Mouse (Mus musculus): Measurements from ENCODE around the gene Rgs14. TPM values are rescaled to one million over a fixed set of nuclear protein-coding genes. Genes with fewer than 3 reads are reported as not detected.

Rgs14 gene
- total and polyA plus RNA-seq, 2 experiments = 0.28 to 0.70 TPM

DNA sequence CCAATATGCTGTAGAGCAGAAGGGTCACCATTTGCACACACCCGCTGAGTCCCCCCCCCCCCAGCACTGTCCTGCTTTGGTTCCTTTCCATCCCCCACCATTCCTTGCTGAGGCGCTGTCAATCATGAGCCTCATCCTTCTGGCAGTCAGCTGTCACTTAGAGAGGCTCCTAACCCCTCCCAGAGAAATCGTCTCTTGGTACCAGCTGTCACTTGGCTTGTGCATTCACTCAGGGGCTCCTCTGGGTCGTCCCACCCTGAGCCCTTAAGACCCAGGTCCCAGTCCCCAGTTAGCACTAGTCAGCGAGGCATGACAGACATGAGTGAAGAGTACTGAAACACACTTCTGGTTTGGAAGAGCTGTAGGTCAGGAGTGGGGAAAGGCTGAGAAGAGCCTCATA lies 2.2 kb downstream of the Rgs14 start:
- no peak overlapping the region for H3K4me3 ChIP-seq (ENCODE audit: insufficient read depth, low read depth, low read length)
- no peak for DNase-seq (ENCODE audit: extremely low read depth, low read depth, low spot score)
- H3K79me2 ChIP-seq (ENCODE audit: control insufficient read depth, insufficient read depth, low read length) = no peaks in the 10 kb centered on the region
- H3K27me3 ChIP-seq (ENCODE audit: control insufficient read depth, insufficient read depth, low read length) = no peaks in the 10 kb centered on the region
- TF ChIP-seq POLR2A (IDR thresholded peaks at IDR 0.05; ENCODE audit: extremely low read depth, insufficient read depth, low read length) (no peak), CTCF (IDR thresholded peaks at IDR 0.05; ENCODE audit: low read depth, low read length) (no peak)
- H3K27ac ChIP-seq (replicated peaks; ENCODE audit: insufficient read depth, low read depth, low read length) = no peak overlapping the region
- H3K4me1 ChIP-seq (ENCODE audit: control insufficient read depth, insufficient read depth, low read length) = peaks cover 4% of the 10 kb centered on the region; the same call in 1 of the 2 replicates
- H3K9ac ChIP-seq (ENCODE audit: low read depth, low read length) = no peak overlapping the region
- no peaks in the 10 kb centered on the region for H3K36me3 ChIP-seq (ENCODE audit: control insufficient read depth, insufficient read depth, low read length)
- WGBS = 86% methylated on average over 5 of the region's 5 CpGs

DNA sequence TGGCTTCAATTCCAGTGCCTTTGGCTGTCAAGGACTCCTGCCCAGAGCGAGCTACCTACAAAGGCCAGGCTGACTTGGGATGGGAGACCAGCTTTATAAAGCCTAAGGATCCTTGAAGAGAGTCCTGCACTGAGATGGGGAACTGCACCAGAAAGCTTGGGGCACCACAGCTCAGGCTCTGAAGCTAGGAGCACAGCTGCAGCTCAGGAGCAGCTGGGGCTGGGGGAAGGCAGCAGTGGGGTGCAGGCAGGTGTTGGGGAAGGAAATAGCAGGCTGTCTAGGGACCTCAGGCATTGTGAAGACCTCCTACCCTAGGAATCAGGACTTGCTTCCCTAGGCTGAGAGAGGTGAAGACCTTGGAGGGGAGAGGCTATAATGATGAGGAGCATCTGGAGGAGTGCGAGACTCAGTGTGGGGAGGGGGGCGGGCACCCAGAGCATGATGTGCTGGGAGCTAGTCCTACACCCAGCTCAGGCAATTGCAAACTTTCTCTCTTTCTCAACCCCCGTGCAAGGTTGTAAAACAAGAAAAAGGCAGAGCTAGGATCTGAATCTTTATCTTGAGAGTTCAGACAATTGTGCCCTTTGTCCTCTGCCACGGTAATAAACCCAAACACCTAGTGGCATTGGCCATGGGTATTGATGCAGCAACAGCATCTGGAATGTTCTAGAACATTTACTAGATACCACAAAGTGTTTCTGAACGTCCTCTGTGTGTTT lies 4.8 kb downstream of the Rgs14 start:
- H3K27me3 ChIP-seq (ENCODE audit: control insufficient read depth, insufficient read depth, low read length) = no peaks in the 10 kb centered on the region
- DNase-seq (ENCODE audit: extremely low read depth, low read depth, low spot score) = no peak
- no peak overlapping the region for H3K27ac ChIP-seq (replicated peaks; ENCODE audit: insufficient read depth, low read depth, low read length)
- no peak overlapping the region for H3K4me3 ChIP-seq (ENCODE audit: insufficient read depth, low read depth, low read length)
- H3K36me3 ChIP-seq (ENCODE audit: control insufficient read depth, insufficient read depth, low read length) = no peaks in the 10 kb centered on the region
- H3K79me2 ChIP-seq (ENCODE audit: control insufficient read depth, insufficient read depth, low read length) = no peaks in the 10 kb centered on the region
- peaks cover 4% of the 10 kb centered on the region; the same call in 1 of the 2 replicates for H3K4me1 ChIP-seq (ENCODE audit: control insufficient read depth, insufficient read depth, low read length)
- WGBS = 76% methylated on average over 6 of the region's 6 CpGs
- no peak for TF ChIP-seq CTCF (IDR thresholded peaks at IDR 0.05; ENCODE audit: low read depth, low read length)
- TF ChIP-seq POLR2A (IDR thresholded peaks at IDR 0.05; ENCODE audit: extremely low read depth, insufficient read depth, low read length) = no peak
- H3K9ac ChIP-seq (ENCODE audit: low read depth, low read length) = no peak overlapping the region

DNA sequence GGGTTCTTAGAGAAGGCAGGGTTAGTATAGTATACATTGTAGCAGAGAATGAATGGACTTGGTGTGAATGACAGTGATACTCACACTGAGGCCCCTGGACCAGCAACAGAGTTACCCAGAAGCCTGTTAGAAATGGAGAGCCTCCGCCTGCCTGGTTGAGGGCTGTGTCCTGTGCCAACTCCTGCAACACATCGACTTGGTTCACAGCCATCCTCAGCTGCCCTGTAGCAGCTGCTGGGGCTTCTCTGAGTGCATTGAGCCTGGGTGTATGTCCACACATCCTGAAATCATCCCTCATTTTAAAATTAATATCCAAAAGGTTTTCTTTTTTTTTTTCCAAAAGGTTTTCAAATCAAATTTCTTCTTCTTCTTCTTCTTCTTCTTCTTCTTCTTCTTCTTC lies 6.3 kb downstream of the Rgs14 start:
- Histone ChIP-seq H3K27ac (replicated peaks; ENCODE audit: insufficient read depth, low read depth, low read length) (no peak overlapping the region), H3K4me1 (ENCODE audit: control insufficient read depth, insufficient read depth, low read length) (peaks cover 3% of the 10 kb centered on the region; the same call in 1 of the 2 replicates), H3K9ac (ENCODE audit: low read depth, low read length) (no peak overlapping the region), H3K79me2 (ENCODE audit: control insufficient read depth, insufficient read depth, low read length) (no peaks in the 10 kb centered on the region), H3K4me3 (ENCODE audit: insufficient read depth, low read depth, low read length) (no peak overlapping the region), H3K27me3 (ENCODE audit: control insufficient read depth, insufficient read depth, low read length) (no peaks in the 10 kb centered on the region), H3K36me3 (ENCODE audit: control insufficient read depth, insufficient read depth, low read length) (no peaks in the 10 kb centered on the region)
- TF ChIP-seq POLR2A (IDR thresholded peaks at IDR 0.05; ENCODE audit: extremely low read depth, insufficient read depth, low read length) (no peak), CTCF (IDR thresholded peaks at IDR 0.05; ENCODE audit: low read depth, low read length) (no peak)
- 29% methylated on average over 2 of the region's 2 CpGs for WGBS
- DNase-seq (ENCODE audit: extremely low read depth, low read depth, low spot score) = peak; percentile 31

DNA sequence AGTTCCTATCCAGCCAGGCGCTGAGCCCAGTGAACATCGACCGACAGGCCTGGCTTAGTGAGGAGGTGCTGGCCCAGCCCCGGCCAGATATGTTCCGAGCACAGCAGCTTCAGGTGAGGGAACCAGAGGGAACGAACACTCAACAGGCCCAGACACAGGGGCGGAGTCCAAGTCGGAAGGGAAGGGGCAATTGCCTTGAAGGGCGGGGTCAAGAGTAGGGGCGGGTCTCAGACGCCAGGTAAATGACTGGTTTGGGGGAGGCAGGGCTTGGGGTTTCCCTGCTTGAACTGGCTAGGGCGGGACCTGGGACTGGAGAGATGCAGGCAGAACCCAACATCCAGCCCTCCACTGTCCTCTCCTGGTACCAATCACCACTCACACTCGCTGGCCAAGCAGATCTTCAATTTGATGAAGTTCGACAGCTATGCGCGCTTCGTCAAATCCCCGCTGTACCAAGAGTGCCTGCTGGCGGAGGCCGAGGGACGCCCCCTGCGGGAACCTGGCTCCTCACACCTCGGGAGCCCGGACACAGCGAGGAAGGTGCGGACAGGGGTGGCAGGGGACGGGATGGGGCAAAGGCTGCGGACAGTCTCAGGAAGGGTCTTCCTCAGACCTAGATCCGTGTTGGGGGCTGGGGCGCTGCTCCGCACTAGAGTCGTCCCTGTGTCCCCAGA lies 9.5 kb downstream of the Rgs14 start:
- Histone ChIP-seq H3K9ac (ENCODE audit: low read depth, low read length) (no peak overlapping the region), H3K27me3 (ENCODE audit: control insufficient read depth, insufficient read depth, low read length) (no peaks in the 10 kb centered on the region), H3K27ac (replicated peaks; ENCODE audit: insufficient read depth, low read depth, low read length) (no peak overlapping the region), H3K79me2 (ENCODE audit: control insufficient read depth, insufficient read depth, low read length) (no peaks in the 10 kb centered on the region), H3K4me1 (ENCODE audit: control insufficient read depth, insufficient read depth, low read length) (peaks cover 3% of the 10 kb centered on the region; the same call in 1 of the 2 replicates), H3K36me3 (ENCODE audit: control insufficient read depth, insufficient read depth, low read length) (no peaks in the 10 kb centered on the region), H3K4me3 (ENCODE audit: insufficient read depth, low read depth, low read length) (no peak overlapping the region)
- no peak for TF ChIP-seq POLR2A (IDR thresholded peaks at IDR 0.05; ENCODE audit: extremely low read depth, insufficient read depth, low read length)
- no peak for TF ChIP-seq CTCF (IDR thresholded peaks at IDR 0.05; ENCODE audit: low read depth, low read length)
- DNase-seq (ENCODE audit: extremely low read depth, low read depth, low spot score) = no peak
- 53% methylated on average over 32 of the region's 32 CpGs for WGBS

DNA sequence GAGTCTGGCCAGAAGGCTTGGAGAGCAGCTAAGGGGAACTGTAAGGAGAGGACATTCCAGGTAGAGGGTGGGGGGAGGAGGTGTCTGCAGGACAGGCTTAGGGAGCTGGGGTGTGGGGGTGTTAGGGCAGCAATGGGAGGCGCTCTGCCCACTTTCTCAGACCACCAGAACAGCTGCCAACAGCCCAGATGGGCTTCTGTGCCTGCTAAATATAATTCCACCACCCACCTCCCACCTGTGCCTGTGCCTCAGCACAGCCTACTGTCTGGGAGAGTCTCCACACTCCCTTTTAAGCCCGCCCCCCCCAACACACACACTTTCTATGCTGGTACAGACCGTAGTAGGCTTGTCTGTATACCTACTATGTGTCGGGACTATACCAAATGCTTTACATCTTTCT lies 12.3 kb downstream of the Rgs14 start:
- Histone ChIP-seq H3K79me2 (ENCODE audit: control insufficient read depth, insufficient read depth, low read length) (no peaks in the 10 kb centered on the region), H3K4me1 (ENCODE audit: control insufficient read depth, insufficient read depth, low read length) (no peaks in the 10 kb centered on the region), H3K27ac (replicated peaks; ENCODE audit: insufficient read depth, low read depth, low read length) (no peak overlapping the region), H3K4me3 (ENCODE audit: insufficient read depth, low read depth, low read length) (no peak overlapping the region), H3K9ac (ENCODE audit: low read depth, low read length) (no peak overlapping the region), H3K27me3 (ENCODE audit: control insufficient read depth, insufficient read depth, low read length) (no peaks in the 10 kb centered on the region), H3K36me3 (ENCODE audit: control insufficient read depth, insufficient read depth, low read length) (no peaks in the 10 kb centered on the region)
- 93% methylated on average over 4 of the region's 4 CpGs for WGBS
- no peak for TF ChIP-seq CTCF (IDR thresholded peaks at IDR 0.05; ENCODE audit: low read depth, low read length)
- TF ChIP-seq POLR2A (IDR thresholded peaks at IDR 0.05; ENCODE audit: extremely low read depth, insufficient read depth, low read length) = no peak
- DNase-seq (ENCODE audit: extremely low read depth, low read depth, low spot score) = no peak

DNA sequence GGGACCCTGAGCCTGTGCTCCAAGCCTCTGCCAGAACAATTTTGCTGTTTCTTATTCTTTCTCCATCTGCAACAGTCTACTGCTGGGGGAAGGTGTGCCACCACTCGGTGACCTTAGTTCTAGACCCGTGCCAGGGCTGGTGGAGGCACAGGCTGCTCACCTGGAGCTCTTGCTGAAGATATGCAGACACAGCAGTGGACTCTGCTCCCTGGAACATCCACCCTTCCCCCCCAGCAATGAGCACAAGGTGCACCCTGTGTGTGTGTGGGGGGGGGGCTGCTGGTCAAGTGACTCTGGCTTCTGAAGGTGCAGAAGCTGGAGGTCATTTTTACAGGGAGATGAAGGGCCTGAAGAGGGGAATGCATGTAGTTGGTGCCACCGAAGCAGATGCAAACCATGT lies 21.1 kb downstream of the Rgs14 start:
- 26% methylated on average over 3 of the region's 3 CpGs for WGBS
- TF ChIP-seq CTCF (IDR thresholded peaks at IDR 0.05; ENCODE audit: low read depth, low read length) (no peak), POLR2A (IDR thresholded peaks at IDR 0.05; ENCODE audit: extremely low read depth, insufficient read depth, low read length) (no peak)

More for the DNA sequence above, 21.1 kb downstream of the Rgs14 start:
- Histone ChIP-seq H3K9ac (ENCODE audit: low read depth, low read length) (no peak overlapping the region), H3K36me3 (ENCODE audit: control insufficient read depth, insufficient read depth, low read length) (no peaks in the 10 kb centered on the region), H3K79me2 (ENCODE audit: control insufficient read depth, insufficient read depth, low read length) (no peaks in the 10 kb centered on the region), H3K27me3 (ENCODE audit: control insufficient read depth, insufficient read depth, low read length) (no peaks in the 10 kb centered on the region), H3K4me1 (ENCODE audit: control insufficient read depth, insufficient read depth, low read length) (peaks cover 10% of the 10 kb centered on the region), H3K4me3 (ENCODE audit: insufficient read depth, low read depth, low read length) (no peak overlapping the region), H3K27ac (replicated peaks; ENCODE audit: insufficient read depth, low read depth, low read length) (peak overlapping the region; percentile 97)
- DNase-seq (ENCODE audit: extremely low read depth, low read depth, low spot score) = peak; percentile 89

Measured in liver, adult 2 months (tissue).